Mouse (Mus musculus) urinary bladder, adult 18-20 months (tissue): ENCODE measurements around the gene Tm9sf1.

Experiments
- DNase-seq, 2 experiments: peaks; one replicate each; pipeline ENCODE4 v3.0.0; 2022; ENCODE audit warnings: low spot score in 2 of 2, mixed read lengths in 2 of 2

The Tm9sf1 gene

DNA sequence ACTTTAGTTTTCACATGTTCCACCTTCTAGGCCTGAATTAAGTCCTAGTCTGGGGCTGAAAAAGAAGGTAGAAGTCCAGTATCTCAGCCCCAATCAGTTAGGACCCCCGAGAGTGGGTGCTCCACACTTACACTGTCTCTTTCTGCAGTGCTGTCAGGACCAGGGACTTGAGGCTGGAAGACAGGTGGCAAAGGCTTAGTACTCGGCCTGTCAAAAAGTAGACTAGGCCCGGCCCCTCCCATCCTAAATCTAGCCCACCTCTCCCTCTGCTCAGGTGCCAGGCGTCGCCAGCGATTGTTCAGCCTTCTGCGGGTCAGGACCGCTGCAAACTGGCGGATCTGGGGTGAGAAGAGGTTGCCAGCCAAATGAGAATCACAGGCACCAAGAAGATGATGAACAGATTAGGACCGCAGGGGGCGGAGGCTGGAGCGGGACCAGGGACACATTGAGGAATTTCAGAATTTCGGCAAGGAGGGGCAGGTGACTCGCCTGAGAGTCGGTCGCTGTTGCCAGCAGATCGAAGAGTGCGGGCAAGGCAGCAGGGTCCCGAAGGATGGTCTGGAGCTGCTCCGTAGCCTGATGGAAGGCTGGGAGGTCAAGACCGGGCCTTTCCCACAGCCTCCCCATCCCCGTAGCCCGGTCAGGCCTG, 8.6 kb downstream of the Tm9sf1 start:
- DNase-seq = peak; percentile 16 to 66

DNA sequence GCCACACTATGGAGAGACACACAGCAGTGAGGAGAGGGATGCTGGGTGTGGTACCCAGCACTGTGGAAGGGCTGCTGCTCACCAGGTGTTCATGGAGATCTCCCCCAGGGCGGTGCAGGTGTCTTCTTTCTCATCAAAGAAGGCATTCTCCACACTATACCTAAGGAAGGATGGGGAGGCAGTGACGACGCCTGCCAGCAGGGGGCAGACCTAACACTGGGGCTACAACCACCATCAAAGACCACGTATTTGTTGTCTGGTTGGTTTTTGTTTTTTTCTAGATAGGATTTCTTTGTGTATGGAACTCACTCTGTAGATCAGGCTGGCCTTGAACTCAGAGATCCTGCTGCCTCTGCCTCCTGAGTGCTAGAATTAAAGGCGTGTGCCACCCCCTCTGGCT, 14.3 kb downstream of the Tm9sf1 start:
- peak in 1 of 2 experiments; percentile 47 for DNase-seq

DNA sequence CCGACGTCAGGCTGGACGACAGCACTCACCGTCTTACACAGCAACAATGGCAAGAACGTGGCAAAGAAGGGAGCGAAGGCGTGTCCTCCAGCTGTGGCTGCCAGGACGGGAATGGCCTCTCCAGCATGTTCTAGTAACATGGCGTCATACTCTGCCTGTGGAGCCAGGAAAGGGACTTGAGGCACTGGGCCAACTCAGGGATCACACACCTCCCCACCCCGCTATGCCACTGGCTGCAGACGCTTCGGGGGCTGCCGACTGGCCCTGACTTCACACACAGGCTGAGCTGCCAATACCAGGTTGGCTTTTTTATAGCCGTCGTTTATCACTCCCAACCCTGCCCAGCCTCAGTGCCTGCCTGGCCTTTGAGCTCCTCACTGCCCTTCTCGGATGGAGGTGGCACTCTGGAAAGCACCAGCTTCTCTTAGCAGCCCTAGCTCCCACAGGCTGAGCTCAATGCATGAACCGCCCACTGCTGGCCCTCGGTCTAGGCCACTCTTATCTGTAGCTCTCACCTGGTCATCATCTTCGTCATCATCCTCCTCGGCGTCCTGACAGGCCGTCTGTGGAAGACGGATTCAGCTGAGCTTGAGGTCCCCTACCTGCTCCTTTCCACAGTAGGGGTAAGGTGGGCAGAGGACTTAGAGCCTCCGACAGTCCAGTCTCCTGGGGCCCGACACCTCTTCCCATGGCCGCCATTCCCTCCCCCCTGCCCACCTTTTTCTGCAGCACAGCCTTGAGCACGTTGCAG, 15.4 kb downstream of the Tm9sf1 start:
- no peak for DNase-seq

DNA sequence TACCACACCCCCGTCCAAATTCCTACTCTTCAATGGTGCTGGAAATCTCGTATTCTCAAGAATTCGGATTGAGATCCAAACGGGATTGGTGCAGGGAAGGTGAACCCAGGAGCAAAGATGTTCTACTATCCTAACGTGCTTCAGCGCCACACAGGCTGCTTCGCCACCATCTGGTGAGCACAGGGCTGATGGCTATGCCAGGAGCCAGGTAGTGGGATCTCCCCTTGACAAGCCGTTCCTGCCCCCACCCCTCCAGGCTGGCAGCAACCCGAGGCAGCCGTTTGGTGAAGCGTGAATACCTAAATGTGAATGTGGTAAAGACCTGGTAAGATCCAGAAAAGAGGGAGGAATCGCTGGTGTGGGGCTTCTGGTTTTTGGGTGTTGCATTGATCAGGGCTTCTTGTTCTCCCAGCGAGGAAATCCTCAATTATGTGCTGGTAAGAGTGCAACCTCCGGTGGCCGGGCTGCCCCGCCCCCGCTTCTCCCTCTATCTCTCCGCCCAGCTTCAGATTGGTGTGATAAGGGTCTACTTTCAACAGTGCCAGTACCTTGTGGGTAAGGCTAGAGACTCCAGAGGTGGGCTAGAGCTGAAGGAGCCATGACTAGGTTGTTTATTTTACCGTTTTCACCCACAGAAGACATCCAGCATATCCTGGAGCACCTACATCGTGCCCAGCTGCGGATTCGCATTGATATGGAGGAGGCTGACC, 25.0 kb downstream of the Tm9sf1 start:
- no peak for DNase-seq

DNA sequence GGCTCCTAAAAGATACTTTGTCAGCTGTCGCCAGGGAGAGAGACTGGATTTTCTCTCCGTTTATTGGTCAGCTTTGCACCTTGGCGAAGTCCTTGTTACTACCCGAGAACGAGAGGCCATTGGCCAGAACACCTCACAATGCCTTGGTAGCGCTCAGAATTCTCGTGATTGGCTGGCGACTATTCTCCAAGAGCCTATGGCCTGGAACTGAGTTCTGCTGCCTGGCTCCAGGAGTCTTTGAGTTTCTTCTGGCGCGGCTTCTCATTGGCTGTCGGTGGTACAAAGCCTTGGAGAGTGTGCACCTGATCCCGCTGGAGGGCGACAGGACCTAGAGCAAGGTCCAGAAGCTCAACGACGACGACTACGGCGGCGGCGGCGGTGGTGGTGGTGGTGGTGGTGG, 25.8 kb downstream of the Tm9sf1 start, which contains the start of gene Rec8:
Rec8 (plus strand) TSS at position 216 of the 400 bp plus-strand sequence.
- DNase-seq = no peak

DNA sequence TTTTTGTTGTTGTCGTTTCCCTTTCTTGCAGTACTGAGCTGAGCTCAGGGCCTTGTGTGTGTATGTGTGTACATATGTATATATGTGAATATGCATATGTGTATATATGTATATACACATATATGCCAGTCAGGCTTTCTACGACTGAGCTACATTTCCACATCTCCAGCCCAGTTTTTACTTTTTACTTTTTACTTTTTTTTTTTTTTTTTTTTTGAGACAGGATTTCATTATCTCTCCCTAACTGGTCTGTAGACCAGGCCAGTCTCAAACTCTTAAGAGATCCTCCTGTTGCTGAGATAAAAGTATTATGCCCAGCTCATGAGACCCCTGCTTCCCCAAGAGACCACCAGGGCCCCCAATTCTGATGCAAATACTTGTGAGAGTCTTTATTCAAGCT, 26.8 kb downstream of the Tm9sf1 start:
- no peak for DNase-seq

DNA sequence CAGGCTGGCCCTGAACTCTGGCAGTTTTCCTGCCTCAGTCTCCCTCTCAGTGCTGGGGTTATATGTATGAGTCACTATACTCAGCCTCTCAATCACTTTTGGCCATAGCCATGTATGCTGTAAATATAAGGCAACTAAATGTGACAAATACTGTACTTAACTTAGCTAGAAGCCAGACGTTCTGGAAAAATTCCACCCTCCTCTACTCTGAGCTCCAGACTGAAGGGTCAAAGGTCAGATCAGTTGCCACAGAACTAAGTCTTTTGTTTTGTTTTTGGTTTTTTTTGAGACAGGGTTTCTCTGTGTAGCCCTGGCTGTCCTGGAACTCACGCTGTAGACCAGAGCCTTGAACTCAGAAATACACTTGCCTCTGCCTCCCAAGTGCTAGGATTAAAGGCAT, 27.7 kb downstream of the Tm9sf1 start:
- no peak for DNase-seq

DNA sequence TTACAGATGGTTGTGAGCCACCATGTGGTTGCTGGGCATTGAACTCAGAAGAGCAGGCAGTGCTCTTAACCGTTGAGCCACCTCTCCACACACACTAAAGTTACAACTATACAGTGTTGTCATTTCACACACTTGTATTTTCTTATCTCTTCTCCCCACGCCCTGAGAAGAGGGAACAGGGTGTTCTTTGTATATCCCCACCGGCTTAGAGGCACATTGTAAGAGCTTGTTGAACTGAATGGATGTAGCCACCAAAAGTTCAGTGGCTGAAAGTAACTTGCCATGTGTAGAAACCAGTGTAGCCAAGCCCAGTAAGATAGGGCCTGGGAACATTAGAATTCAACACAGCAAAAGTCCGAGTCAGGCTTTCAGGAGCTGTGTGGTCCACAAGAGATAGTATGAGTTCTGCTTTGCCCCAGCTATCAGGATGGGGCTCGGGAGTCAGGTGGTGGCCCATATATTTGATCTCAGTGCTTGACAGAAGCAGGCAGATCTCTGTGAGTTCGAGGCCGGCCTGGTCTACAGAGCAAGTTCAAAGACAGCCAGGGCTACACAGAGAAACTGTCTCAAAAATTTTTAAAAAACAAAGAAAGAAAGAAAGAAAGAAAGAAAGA, 28.9 kb downstream of the Tm9sf1 start:
- DNase-seq = no peak

DNA sequence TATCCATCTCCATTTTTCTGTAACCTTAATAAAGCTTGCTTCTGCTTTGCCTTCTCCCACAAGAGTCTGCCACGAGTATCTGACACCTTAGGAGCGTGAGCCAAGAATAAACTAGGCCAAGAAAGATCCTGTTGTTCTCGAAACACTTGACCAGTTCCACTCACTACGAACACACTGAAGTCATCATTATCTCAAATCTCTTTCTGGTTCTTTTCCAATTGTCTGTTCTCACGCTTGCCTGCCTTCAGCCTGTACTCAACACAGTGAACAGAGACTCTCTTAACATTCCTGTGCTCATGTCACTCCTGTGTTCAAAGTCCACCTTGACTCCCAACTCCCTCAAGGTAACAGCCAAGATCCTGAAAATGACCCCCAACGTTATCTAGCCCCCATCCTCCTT, 30.3 kb downstream of the Tm9sf1 start:
- DNase-seq = no peak

DNA sequence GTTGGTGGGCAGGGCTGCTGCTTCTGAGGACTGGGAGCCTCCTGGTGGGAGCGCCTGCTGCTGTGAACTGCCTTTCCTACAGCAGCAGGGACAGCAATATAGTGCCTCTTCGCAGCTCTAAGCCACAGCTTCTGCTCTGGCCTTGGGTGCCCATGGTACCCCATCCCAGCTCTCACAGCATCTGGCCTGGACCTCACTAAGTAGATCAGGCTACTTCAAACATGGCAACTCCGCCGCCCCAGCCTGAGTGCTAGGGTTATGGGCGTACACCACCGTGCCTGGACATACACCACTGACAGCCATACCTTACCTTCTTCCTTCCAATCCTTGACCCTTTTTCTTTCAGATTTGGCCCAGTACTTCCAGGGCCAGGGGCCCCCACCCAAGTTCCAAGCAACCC, 35.3 kb downstream of the Tm9sf1 start:
- DNase-seq = no peak

DNA sequence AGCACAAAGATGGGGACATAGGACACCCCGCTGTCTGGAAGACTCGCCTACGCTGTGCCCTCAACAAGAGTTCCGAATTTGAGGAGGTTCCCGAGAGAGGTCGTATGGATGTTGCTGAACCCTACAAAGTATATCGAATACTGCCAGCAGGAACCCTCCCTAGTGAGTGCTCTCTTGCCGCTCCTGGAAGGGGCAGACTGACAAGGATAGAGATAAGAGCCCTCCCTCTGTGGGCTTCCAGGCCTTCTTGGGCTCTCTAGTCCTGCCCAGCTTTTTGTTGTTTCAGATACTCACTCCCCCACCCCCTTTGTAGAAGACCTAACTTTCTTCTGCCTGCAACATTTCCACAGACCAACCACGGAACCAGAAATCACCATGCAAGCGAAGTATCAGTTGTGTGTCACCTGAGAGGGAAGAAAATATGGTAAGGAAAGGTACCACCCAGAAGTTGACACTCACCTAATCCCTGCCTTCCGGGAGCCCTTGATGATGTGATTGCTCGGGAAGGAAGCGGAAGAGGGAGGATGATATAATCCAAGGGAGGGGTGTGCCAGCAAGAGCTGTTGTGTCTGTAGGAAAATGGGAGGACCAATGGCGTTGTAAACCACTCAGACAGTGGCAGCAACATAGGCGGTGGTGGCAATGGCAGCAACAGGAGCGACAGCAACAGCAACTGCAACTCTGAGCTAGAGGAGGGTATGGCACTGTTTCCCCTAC, 37.7 kb downstream of the Tm9sf1 start:
- no peak for DNase-seq

DNA sequence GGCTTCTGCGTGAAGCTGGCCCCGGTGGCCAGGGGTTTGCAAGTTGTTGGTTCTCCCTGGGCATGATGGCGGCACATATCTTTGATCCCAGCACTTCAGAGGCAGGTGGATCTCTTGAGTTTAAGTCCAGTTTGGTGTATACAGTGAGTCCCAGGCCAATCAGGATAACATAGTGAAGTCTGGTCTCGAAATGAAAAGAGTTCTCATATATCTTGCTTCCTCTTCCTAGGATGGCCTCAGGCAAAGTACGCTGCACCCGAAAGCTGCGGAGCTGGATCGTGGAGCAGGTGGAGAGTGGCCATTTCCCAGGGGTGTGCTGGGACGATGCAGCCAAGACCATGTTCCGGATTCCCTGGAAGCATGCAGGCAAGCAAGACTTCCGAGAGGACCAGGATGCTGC, 38.8 kb downstream of the Tm9sf1 start:
- no peak for DNase-seq

DNA sequence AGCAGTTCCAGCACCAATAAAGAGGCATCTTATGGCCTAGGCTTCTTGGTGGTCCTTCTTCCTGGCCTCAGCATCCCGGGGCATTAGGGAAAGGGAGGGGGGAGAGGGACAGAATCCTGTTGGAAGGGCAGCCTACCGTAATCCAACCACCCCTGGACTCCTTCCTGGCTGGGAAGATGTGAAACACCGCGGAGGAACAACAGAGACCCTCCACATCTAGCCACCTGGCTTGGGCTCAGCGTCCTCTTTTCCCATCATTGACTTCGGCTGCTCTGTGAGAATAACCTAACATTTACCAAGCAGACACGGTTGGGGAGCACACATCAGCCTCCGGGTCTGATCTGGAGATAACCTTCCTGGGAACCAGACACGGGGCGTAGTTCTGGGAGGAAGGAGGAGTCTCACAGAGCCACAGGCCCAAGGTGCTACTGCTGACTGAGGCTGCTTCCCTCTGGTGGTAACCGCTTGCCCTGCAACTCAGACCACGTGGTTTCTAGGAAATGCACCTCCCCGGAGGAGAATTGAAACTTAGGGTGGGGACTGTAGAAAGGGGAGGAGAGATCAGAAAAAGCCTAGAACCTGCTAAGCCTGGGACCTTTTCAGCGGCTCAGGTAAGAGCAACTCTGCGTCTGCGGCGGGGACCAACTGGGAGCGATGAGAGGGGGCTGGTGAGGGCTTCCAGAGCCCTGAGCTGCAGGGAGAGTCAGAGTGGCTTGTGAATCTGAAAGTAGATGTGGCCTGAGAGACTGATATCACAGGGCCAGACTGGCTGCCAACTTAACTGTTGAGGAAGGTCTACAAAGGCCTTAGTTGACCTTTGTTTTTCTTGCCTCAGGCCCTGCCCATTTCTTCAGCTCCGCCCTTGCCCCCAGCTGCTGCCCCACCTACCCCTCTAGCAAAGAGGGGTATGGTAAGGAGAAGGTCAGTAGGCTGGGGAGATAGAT, 39.7 kb downstream of the Tm9sf1 start:
- DNase-seq = peak; percentile 84 to 89

DNA sequence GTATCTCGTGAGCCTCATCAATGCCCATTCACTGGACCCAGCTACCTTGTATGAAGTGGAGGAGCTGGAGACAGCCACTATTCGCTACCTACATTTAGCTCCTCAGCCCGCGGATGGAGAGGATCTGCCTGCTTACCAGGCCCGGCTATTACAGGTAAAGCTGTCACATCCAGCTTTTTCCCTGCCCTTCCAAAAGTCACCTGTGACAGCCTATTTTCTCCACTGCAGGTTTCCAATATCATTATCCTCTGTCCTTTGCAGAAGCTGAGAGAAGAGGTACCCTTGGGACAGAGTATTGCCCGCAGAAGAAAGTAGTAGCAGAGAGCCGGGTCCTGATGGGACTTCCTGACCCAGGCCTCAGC, 40.4 kb downstream of the Tm9sf1 start, which contains the start of gene Irf9:
Irf9 (plus strand) TSS at position 301 of the 362 bp plus-strand sequence.
- no peak for DNase-seq

DNA sequence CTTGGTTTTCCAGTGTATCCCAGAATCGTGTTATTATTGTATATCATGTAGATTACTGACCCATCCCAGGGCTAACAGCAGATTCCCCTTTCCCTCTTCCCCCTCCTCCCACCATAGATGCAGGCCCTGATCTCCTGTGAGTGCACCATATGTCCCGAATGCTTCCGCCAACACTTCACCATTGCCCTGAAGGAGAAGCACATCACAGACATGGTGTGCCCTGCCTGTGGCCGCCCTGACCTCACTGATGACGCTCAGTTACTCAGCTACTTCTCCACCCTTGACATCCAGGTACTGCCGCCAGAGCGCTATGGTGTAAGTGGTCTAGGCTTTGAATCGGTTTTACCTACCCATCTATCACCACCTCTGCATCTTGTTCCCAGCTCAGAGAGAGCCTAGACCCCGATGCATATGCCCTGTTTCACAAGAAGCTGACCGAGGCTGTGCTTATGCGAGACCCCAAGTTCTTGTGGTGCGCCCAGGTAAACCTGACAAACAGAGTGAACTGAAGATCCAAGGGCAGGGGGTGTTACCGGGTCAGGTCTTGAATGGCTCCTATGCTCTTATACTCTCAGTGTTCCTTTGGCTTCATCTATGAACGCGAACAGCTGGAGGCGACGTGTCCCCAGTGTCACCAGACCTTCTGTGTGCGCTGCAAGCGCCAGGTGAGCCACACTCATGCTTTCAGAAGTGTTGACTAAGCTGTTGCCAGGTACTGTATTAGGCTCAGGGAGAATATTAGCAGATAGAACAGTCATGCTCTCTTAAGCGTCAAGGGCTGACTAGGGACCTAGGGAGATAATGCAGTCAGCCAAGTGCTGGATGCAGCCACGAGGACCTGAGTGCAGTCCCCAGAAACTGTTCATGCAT, 44.9 kb downstream of the Tm9sf1 start:
- DNase-seq = no peak

DNA sequence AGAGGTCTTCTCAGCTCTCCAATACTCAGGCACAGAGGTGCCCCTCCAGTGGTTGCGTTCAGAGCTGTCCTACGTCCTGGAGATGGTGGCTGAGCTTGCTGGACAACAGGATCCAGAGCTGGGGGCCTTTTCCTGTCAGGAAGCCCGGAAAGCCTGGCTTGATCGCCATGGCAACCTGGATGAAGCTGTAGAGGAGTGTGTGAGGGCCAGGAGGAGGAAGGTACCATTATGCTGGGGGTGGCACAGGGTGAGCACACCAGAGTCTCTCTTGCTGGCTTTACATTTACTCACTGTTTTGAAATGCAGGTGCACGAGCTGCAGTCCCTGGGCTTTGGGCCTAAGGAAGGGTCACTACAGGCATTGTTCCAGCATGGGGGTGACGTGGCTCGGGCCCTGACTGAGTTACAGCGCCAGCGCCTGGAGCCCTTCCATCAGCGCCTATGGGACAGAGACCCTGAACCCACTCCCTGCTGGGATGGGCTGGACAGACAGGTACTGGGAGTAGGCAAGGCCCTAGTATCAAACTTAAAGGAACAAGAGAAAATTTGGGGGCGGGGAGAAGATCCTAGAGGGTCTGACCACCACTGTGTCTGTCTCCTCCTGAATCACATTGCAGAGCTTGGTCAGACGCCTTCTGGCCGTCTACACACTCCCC, 47.4 kb downstream of the Tm9sf1 start:
- DNase-seq = no peak

DNA sequence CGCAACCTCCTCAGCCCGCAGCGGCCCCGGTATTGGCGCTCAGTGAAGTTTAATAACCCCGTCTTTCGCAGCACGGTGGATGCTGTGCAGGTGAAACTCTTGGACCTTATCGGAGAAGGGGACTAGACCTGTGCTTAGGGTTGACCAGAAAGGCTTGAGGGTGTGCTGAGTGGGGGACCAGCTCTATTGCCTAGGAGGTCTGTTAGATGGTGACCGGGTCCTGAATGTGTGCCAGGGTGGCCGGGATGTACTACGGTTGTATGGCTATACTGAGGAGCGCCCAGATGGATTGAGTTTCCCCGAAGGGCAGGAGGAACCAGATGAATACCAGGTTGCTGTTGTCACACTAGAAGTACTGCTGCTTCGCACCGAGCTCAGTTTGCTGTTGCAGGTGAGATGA, 51.4 kb downstream of the Tm9sf1 start:
- peak in 1 of 2 experiments; percentile 25 for DNase-seq

DNA sequence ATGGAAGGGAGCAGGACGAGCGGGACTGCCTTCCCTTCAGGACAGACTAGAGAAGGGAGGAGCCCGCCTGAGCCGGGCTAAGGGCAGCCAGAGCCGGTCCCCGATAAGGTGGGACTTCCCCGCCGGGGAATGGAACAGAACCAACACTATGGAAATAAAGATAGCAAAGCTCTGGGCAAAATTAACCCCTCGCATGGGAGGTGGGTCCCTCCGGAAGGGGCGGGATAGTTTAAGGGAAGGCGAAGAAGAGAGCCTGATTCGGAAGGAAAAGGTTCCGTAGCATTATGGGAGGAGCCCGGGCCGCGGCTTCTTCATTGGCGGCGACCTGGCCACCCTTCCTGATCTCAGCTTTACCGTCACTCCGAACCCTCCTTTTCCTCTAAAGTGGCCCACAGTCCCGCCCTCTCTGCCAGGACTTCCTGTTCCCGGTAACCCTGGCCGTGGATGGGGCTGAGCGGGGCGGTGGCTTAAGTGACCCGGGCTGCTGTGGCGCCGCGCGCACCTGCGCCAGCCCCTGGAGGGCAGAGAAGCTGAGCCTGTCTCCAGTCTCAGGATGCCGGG, 52.2 kb downstream of the Tm9sf1 start, which contains the start of gene Rnf31:
Rnf31 (plus strand) TSS at position 378 of the 561 bp plus-strand sequence.
- DNase-seq = peak; percentile 86 to 94
